Mouse (Mus musculus) E14TG2a.4 (cell line): ENCODE measurements around the gene Cyth1.

Experiments
- CTCF ChIP-seq: conservative IDR thresholded peaks from 2 replicates; pipeline ENCODE4 v1.5.1; 2014; ENCODE audit warnings: low read length
- NANOG ChIP-seq: IDR thresholded peaks from 2 replicates; pipeline ENCODE4 v1.6.1; 2014; ENCODE audit warnings: borderline replicate concordance, low read length, mixed read lengths
- POU5F1 ChIP-seq: IDR thresholded peaks from 2 replicates; pipeline ENCODE4 v1.6.1; 2014; ENCODE audit warnings: low read length, borderline replicate concordance

GRCm38 (mm10) chr11:118246724-118247123 lies 1.7 kb downstream of the Cyth1 start:
- TF ChIP-seq CTCF (no peak), POU5F1 (no peak), NANOG (no peak)
